Mouse (Mus musculus): ENCODE data around the gene Chrnb4. TPM values are rescaled to one million over a fixed set of nuclear protein-coding genes. Genes with fewer than 3 reads are reported as not detected.

Chrnb4 gene
- total and polyA plus RNA-seq, 3 experiments, result 0.05 to 0.33 (median 0.08) TPM

DNA sequence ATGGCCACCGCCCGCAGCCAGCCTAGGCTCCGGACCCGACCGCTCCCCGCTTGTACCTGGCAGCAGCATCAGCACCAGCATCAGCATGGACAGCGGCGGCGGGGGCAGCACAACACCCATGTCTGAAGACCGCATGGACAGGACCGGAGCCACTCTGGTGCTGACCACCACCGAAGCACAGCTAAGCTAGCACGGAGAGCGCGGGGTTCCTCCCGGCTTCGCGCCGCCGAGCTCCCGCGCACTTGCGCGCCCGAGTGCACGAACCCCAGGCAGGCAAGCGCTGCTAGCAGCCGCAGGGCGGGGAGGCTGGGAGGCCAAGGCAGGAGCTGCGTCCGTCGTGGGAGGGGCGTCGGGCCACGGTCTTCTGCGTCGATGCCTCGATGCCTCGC, 22.3 kb downstream of the Chrnb4 start, which contains the start of gene Chrna3:
TSS of gene Chrna3 (minus strand) at position 288 of the 389 bp plus-strand sequence.
- Histone ChIP-seq H3K79me2 (replicated peaks; ENCODE audit: control insufficient read depth, insufficient read depth, low read length) (no peaks in the 10 kb centered on the region), H3K9ac (ENCODE audit: low read depth, low read length) (no peak within 1 kb of the TSS), H3K36me3 (ENCODE audit: control insufficient read depth, insufficient read depth, low read length) (no peaks in the 10 kb centered on the region), H3K27me3 (ENCODE audit: control insufficient read depth, insufficient read depth, low read length) (peaks cover 5% of the 10 kb centered on the region), H3K27ac (no peak within 1 kb of the TSS), H3K4me3 (no peak within 1 kb of the TSS), H3K4me1 (ENCODE audit: control insufficient read depth, insufficient read depth, low read length) (no peaks in the 10 kb centered on the region)
- intact Hi-C loops (cut with DNase I), result no loop called here
- 2% methylated on average over 39 of the region's 39 CpGs for WGBS
- no peak for TF ChIP-seq CTCF (IDR thresholded peaks at IDR 0.05)
- no peak for TF ChIP-seq EP300 (IDR thresholded peaks at IDR 0.05; ENCODE audit: insufficient read depth, low read depth, low read length)
- no peak for TF ChIP-seq POLR2A (IDR thresholded peaks at IDR 0.05; ENCODE audit: insufficient read depth, low read depth, low read length)
- no peak for DNase-seq

GRCm38 (mm10) chr9:55025534-55026274, 22.9 kb downstream of the Chrnb4 start:
- 14% methylated on average over 38 of the region's 38 CpGs for WGBS

DNA sequence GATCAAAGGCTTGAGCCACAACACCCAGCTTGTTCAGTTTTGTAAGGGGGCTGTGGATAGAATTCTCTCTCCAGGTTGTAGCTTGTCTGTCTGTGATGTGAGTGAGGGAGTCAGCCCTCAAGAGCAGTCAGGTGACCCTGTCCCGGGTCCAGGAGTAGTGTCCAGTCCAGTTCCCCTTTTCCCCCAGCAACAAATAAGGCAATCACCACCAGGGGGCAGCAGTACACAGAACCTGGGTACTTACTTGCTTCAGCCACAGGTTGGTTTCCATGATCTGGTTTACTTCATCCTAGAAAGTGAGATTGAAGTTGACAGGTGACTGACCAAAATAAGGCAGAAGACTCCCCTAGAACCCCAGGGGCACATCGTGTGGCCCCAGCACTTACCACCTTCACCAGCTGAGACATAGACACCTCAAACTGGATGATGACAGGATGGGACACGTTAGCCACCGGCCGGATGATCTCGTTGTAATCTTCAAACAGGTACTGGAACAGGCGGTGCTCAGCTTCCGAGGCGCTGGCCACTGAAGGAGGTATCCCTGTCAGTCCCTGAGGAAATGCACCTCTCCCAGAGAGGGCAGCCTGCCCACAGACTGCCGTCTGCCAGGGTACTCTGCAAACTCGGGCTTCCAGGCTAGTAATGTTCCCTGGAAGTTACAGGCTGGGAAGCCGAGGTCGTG, 24.5 kb downstream of the Chrnb4 start:
- no peak for TF ChIP-seq EP300 (IDR thresholded peaks at IDR 0.05; ENCODE audit: insufficient read depth, low read depth, low read length)
- TF ChIP-seq CTCF (IDR thresholded peaks at IDR 0.05), result peak; percentile 89
- no peak for TF ChIP-seq POLR2A (IDR thresholded peaks at IDR 0.05; ENCODE audit: insufficient read depth, low read depth, low read length)
- intact Hi-C loops (cut with DNase I), result loop anchor here (1.0 to 5.0 kb wide), 3 partner anchors 86 to 368 kb away; no protein-coding TSS in a partner anchor
- Histone ChIP-seq H3K27me3 (ENCODE audit: control insufficient read depth, insufficient read depth, low read length) (peaks cover 5% of the 10 kb centered on the region), H3K4me1 (ENCODE audit: control insufficient read depth, insufficient read depth, low read length) (no peaks in the 10 kb centered on the region), H3K9ac (ENCODE audit: low read depth, low read length) (no peak overlapping the region), H3K79me2 (replicated peaks; ENCODE audit: control insufficient read depth, insufficient read depth, low read length) (no peaks in the 10 kb centered on the region), H3K4me3 (no peak overlapping the region), H3K27ac (no peak overlapping the region), H3K36me3 (ENCODE audit: control insufficient read depth, insufficient read depth, low read length) (no peaks in the 10 kb centered on the region)
- 29% methylated on average over 13 of the region's 13 CpGs for WGBS
- peak; percentile 67 to 83 for DNase-seq

More at GRCm38 (mm10) chr9:55025534-55026274, 22.9 kb downstream of the Chrnb4 start:
- Histone ChIP-seq H3K27me3 (ENCODE audit: control insufficient read depth, insufficient read depth, low read length) (peaks cover 5% of the 10 kb centered on the region), H3K79me2 (replicated peaks; ENCODE audit: control insufficient read depth, insufficient read depth, low read length) (no peaks in the 10 kb centered on the region), H3K4me3 (no peak overlapping the region), H3K27ac (no peak overlapping the region), H3K9ac (ENCODE audit: low read depth, low read length) (no peak overlapping the region), H3K36me3 (ENCODE audit: control insufficient read depth, insufficient read depth, low read length) (no peaks in the 10 kb centered on the region), H3K4me1 (ENCODE audit: control insufficient read depth, insufficient read depth, low read length) (no peaks in the 10 kb centered on the region)
- intact Hi-C loops (cut with DNase I), result no loop called here
- TF ChIP-seq EP300 (IDR thresholded peaks at IDR 0.05; ENCODE audit: insufficient read depth, low read depth, low read length) (no peak), CTCF (IDR thresholded peaks at IDR 0.05) (no peak), POLR2A (IDR thresholded peaks at IDR 0.05; ENCODE audit: insufficient read depth, low read depth, low read length) (no peak)
- DNase-seq, result no peak

- H3K79me2 ChIP-seq (replicated peaks; ENCODE audit: control insufficient read depth, insufficient read depth, low read length), result no peaks in the 10 kb centered on the region
- peaks cover 5% of the 10 kb centered on the region for H3K27me3 ChIP-seq (ENCODE audit: control insufficient read depth, insufficient read depth, low read length)
- no peak overlapping the region for H3K9ac ChIP-seq (ENCODE audit: low read depth, low read length)
- 68% methylated on average over 5 of the region's 5 CpGs for WGBS
- H3K4me1 ChIP-seq (ENCODE audit: control insufficient read depth, insufficient read depth, low read length), result no peaks in the 10 kb centered on the region
- DNase-seq, result no peak
- no peak for TF ChIP-seq POLR2A (IDR thresholded peaks at IDR 0.05; ENCODE audit: insufficient read depth, low read depth, low read length)
- TF ChIP-seq EP300 (IDR thresholded peaks at IDR 0.05; ENCODE audit: insufficient read depth, low read depth, low read length), result no peak
- TF ChIP-seq CTCF (IDR thresholded peaks at IDR 0.05), result no peak
- H3K27ac ChIP-seq, result no peak overlapping the region
- no peaks in the 10 kb centered on the region for H3K36me3 ChIP-seq (ENCODE audit: control insufficient read depth, insufficient read depth, low read length)
- H3K4me3 ChIP-seq, result no peak overlapping the region
- intact Hi-C loops (cut with DNase I), result loop anchor here (5.0 kb wide), 1 partner anchor 369 kb away; no protein-coding TSS in a partner anchor
Observed at GRCm38 (mm10) chr9:55023326-55023725, 25.3 kb downstream of the Chrnb4 start.

- no peak for DNase-seq
- Histone ChIP-seq H3K27me3 (ENCODE audit: control insufficient read depth, insufficient read depth, low read length) (0 out of 2 replicates have a peak, but pooled peaks cover 1% of the 10 kb centered on the region), H3K36me3 (ENCODE audit: control insufficient read depth, insufficient read depth, low read length) (no peaks in the 10 kb centered on the region), H3K79me2 (replicated peaks; ENCODE audit: control insufficient read depth, insufficient read depth, low read length) (no peaks in the 10 kb centered on the region), H3K4me3 (no peak overlapping the region), H3K4me1 (ENCODE audit: control insufficient read depth, insufficient read depth, low read length) (no peaks in the 10 kb centered on the region), H3K9ac (ENCODE audit: low read depth, low read length) (no peak overlapping the region), H3K27ac (no peak overlapping the region)
- TF ChIP-seq CTCF (IDR thresholded peaks at IDR 0.05), result no peak
- TF ChIP-seq POLR2A (IDR thresholded peaks at IDR 0.05; ENCODE audit: insufficient read depth, low read depth, low read length), result no peak
- no peak for TF ChIP-seq EP300 (IDR thresholded peaks at IDR 0.05; ENCODE audit: insufficient read depth, low read depth, low read length)
- WGBS, result 40% methylated on average over 3 of the region's 3 CpGs
- intact Hi-C loops (cut with DNase I), result no loop called here
Observed at GRCm38 (mm10) chr9:55016926-55017325, 31.7 kb downstream of the Chrnb4 start.

Measured in heart, adult 2 months (tissue).